Mouse (Mus musculus): ENCODE results near the gene Smox.

The Smox gene

GRCm38 (mm10) chr2:131560205-131560919 lies 69.1 kb downstream of the Smox start:
- no peak for DNase-seq

GRCm38 (mm10) chr2:131561344-131561870 lies 70.1 kb downstream of the Smox start:
- DNase-seq: no peak

GRCm38 (mm10) chr2:131561891-131562585 lies 70.7 kb downstream of the Smox start, which contains the start of gene Adra1d:
Gene Adra1d (minus strand): TSS chr2:131562283.
- DNase-seq: peak; percentile 46

- DNase-seq: peak; percentile 82
These were observed 71.4 kb downstream of the Smox start for GRCm38 (mm10) chr2:131562586-131563122.
